Mouse (Mus musculus) heart, postnatal 0 days (tissue): Measurements from ENCODE around the gene Gm10160. TPM values are rescaled to one million over a fixed set of nuclear protein-coding genes. Genes with fewer than 3 reads are reported as not detected.

Experiments used
- ATAC-seq: fragments of 200-750 bp; cut with Nextera tagmentation; 2 replicates; pipeline ENCODE4 v1.8.0; 2017; ENCODE audit warnings: low read depth, moderate number of reproducible peaks, moderate library complexity; ENCODE audit not compliant: insufficient read depth
- DNase-seq: peaks from one replicate; pipeline ENCODE4 v3.0.0-alpha.2; 2016; ENCODE audit warnings: low spot score
- H3K27ac ChIP-seq: fragments of 300-500 bp; sonication (generic); 2 replicates; pipeline ENCODE4 v1.5.1; 2014; ENCODE audit warnings: low read depth, mild to moderate bottlenecking
- H3K27me3 ChIP-seq: fragments of 300-500 bp; sonication (generic); 2 replicates; pipeline ENCODE4 v1.6.1; 2014; ENCODE audit warnings: low read length, mixed read lengths; ENCODE audit not compliant: control insufficient read depth, insufficient read depth
- H3K36me3 ChIP-seq: fragments of 300-500 bp; sonication (generic); replicated peaks from 2 replicates; pipeline ENCODE4 v1.6.1; 2014; ENCODE audit warnings: low read length, mixed read lengths; ENCODE audit not compliant: control insufficient read depth, insufficient read depth
- H3K4me1 ChIP-seq: fragments of 300-500 bp; sonication (generic); 2 replicates; pipeline ENCODE4 v1.6.1; 2014; ENCODE audit warnings: antibody characterized with exemption; ENCODE audit not compliant: control insufficient read depth, insufficient read depth
- H3K4me2 ChIP-seq: fragments of 300-500 bp; sonication (generic); 2 replicates; pipeline ENCODE4 v1.6.1; 2014; ENCODE audit warnings: low read depth, mild to moderate bottlenecking, low read length, moderate library complexity
- H3K4me3 ChIP-seq: fragments of 300-500 bp; sonication (generic); 2 replicates; pipeline ENCODE4 v1.5.1; 2014; ENCODE audit warnings: low read depth, low read length
- H3K9ac ChIP-seq: fragments of 300-500 bp; sonication (generic); replicated peaks from 2 replicates; pipeline ENCODE4 v1.6.1; 2014; ENCODE audit warnings: low read depth, low read length, mixed read lengths
- H3K9me3 ChIP-seq: fragments of 300-500 bp; sonication (generic); replicated peaks from 2 replicates; pipeline ENCODE4 v1.6.1; 2016; ENCODE audit warnings: low read length; ENCODE audit not compliant: control insufficient read depth
- CTCF ChIP-seq: IDR thresholded peaks from 2 replicates; pipeline ENCODE4 v1.5.1; 2016; ENCODE audit warnings: antibody characterized with exemption, control low read depth, low read depth
- EP300 ChIP-seq: IDR thresholded peaks from 2 replicates; pipeline ENCODE4 v1.6.1; 2016; ENCODE audit warnings: antibody characterized with exemption, low read depth
- WGBS: fragments of 180-500 bp; shearing (Covaris S2); extraction: QIAGEN DNeasy Blood & Tissue Kit; methylation state at CpG from one replicate; pipeline ENCODE4 v1.1.7; 2014; 5-methylcytosine and 5-hydroxymethylcytosine counted together
- polyA plus RNA-seq: library from polyadenylated mRNA; unstranded; fragments of >200 nt; fragmentation: Nextera tagmentation; extraction: Ambion mirVana; gene quantifications from 2 replicates; pipeline ENCODE4 v1.2.1, GENCODE M21; 2015
- total RNA-seq: library from RNA; depleted of rRNA; stranded (reverse); fragments of >200 nt; gene quantifications from 2 replicates; pipeline ENCODE4 v1.2.3, GENCODE M21; 2014; ENCODE audit warnings: low replicate concordance; rRNA removed

Gm10160 gene
- total and polyA plus RNA-seq, 2 experiments from 2014 or later, result not detected

DNA sequence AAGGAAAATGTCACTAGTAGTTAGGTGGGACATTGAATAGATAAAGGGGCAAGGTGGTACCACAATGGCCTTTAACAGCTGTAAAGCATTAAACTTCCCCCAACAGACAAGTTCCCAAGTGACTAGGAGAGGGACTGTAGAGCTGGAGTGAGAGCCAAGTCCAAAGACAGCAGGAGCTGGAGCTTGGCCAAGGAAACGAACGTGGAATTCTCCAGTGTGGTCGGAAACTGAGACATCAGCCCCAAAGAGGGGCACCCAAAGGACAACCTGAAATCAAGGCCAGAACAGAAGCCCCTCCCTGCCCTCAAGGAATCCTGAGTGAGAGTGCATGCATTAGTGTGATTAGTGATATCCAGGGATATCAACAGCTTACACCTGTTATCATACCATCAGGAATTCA, 30.2 kb downstream of the Gm10160 start:
- peak; percentile 37 for DNase-seq
- no peak for ATAC-seq
- Histone ChIP-seq H3K9me3 (no peaks in the 10 kb centered on the region), H3K27ac (peak overlapping the region; percentile 22; the same call in 1 of the 2 replicates), H3K36me3 (no peaks in the 10 kb centered on the region), H3K4me1 (peaks cover 38% of the 10 kb centered on the region), H3K9ac (no peak overlapping the region), H3K4me2 (peak overlapping the region; percentile 41), H3K27me3 (no peaks in the 10 kb centered on the region), H3K4me3 (0 out of 2 replicates have a peak overlapping the region, but pooled peaks have one; percentile 3)
- TF ChIP-seq CTCF (no peak), EP300 (no peak)
- 0% methylated on average over 3 of the region's 3 CpGs for WGBS

DNA sequence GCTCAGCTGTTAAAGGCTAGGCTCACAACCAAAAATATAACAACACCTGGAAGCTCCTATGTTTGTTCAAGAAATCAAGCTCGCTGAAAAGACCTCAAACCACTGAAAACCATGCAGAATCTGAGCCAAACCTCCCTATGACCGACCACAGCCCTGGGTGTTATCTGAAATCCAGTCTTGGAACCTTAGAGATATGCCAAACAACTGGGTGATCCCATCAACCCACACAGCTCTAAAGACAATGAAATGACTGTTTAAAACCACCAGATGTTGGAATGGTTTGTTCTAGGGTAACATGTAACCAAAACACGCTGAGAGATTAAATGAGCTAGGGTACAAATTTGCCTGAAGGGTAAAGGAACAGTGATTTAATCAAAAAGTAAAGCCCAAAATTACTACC, 30.7 kb downstream of the Gm10160 start:
- 54% methylated on average over 3 of the region's 3 CpGs for WGBS
- TF ChIP-seq EP300 (no peak), CTCF (no peak)
- no peaks in the 10 kb centered on the region for H3K36me3 ChIP-seq
- no peak for DNase-seq
- H3K27me3 ChIP-seq, result no peaks in the 10 kb centered on the region
- H3K4me3 ChIP-seq, result no peak overlapping the region
- H3K4me2 ChIP-seq, result peak overlapping the region; percentile 41; the same call in 1 of the 2 replicates
- H3K4me1 ChIP-seq, result peaks cover 38% of the 10 kb centered on the region
- no peak for ATAC-seq
- H3K9me3 ChIP-seq, result no peaks in the 10 kb centered on the region
- no peak overlapping the region for H3K9ac ChIP-seq
- no peak overlapping the region for H3K27ac ChIP-seq

GRCm38 (mm10) chr7:81806067-81806466, 49.5 kb downstream of the Gm10160 start:
- H3K27ac ChIP-seq, result 0 out of 2 replicates have a peak overlapping the region, but pooled peaks have one; percentile 30
- H3K9me3 ChIP-seq, result no peaks in the 10 kb centered on the region
- no peak overlapping the region for H3K4me2 ChIP-seq
- no peaks in the 10 kb centered on the region for H3K27me3 ChIP-seq
- no peaks in the 10 kb centered on the region; the same call in 1 of the 2 replicates for H3K4me1 ChIP-seq
- TF ChIP-seq CTCF, result no peak
- TF ChIP-seq EP300, result no peak
- peaks cover 22% of the 10 kb centered on the region for H3K36me3 ChIP-seq
- DNase-seq, result no peak
- H3K9ac ChIP-seq, result no peak overlapping the region
- H3K4me3 ChIP-seq, result no peak overlapping the region
- no peak for ATAC-seq
- 49% methylated on average over 5 of the region's 5 CpGs for WGBS

Other genes starting within 250 kb of the Gm10160 start
- 19.5 and 31.8 TPM in 2 replicates for gene Homer2, start 148.3 kb downstream of the Gm10160 start, total RNA-seq
- 51.3 and 52.5 TPM in 2 replicates for gene Homer2, start 148.3 kb downstream of the Gm10160 start, polyA plus RNA-seq
- 30.6 and 58.0 TPM in 2 replicates for gene Ramac, start 92.9 kb downstream of the Gm10160 start, total RNA-seq
- 88.2 and 98.1 TPM in 2 replicates for gene Ramac, start 92.9 kb downstream of the Gm10160 start, polyA plus RNA-seq
- 28.7 and 33.4 TPM in 2 replicates for gene 3110040N11Rik, start 66.3 kb downstream of the Gm10160 start, total RNA-seq
- 34.6 and 38.5 TPM in 2 replicates for gene 3110040N11Rik, start 66.3 kb downstream of the Gm10160 start, polyA plus RNA-seq
- 98.6 and 104 TPM in 2 replicates for gene Btbd1, start 26.4 kb downstream of the Gm10160 start, total RNA-seq
- 90.4 and 96.6 TPM in 2 replicates for gene Btbd1, start 26.4 kb downstream of the Gm10160 start, polyA plus RNA-seq
- gene Tm6sf1, start 3.2 kb upstream of the Gm10160 start, total RNA-seq, result 52.3 and 69.2 TPM in 2 replicates
- gene Tm6sf1, start 3.2 kb upstream of the Gm10160 start, polyA plus RNA-seq, result 11.7 and 15.3 TPM in 2 replicates
- 10.2 and 16.1 TPM in 2 replicates for gene Hdgfl3, start 78.7 kb upstream of the Gm10160 start, total RNA-seq
- gene Hdgfl3, start 78.7 kb upstream of the Gm10160 start, polyA plus RNA-seq, result 7.1 and 7.3 TPM in 2 replicates
- 3.0 and 4.7 TPM in 2 replicates for gene Bnc1, start 136.5 kb upstream of the Gm10160 start, total RNA-seq
- gene Bnc1, start 136.5 kb upstream of the Gm10160 start, polyA plus RNA-seq, result 0.95 and 1.2 TPM in 2 replicates